Mouse (Mus musculus) megakaryocyte, adult 5-6 weeks (primary cell): ENCODE results near the gene Btbd17. TPM values are rescaled to one million over a fixed set of nuclear protein-coding genes. Genes with fewer than 3 reads are reported as not detected.
A peak's percentile ranks its signal among the peaks of the same experiment; 100 is the strongest.

Experiments
- ATAC-seq: 2 replicates; pipeline ENCODE4 v1.8.0; 2016; ENCODE audit warnings: mild to moderate bottlenecking, inconsistent platforms; ENCODE audit not compliant: poor library complexity, severe bottlenecking
- total RNA-seq, 2 experiments: library from RNA; stranded (forward) in 1 of 2; stranded (reverse) in 1 of 2; fragments of 153-499, 151-499 nt in 1 of 2; fragments of 221-1000, 200-1000 nt in 1 of 2; gene quantifications; 2 replicates each; pipeline versions ENCODE4 v1.2.3 to v1.2.4; 2015 to 2017

Btbd17 gene
- total RNA-seq, 2 experiments from 2014 or later, result not detected

- no peak for ATAC-seq
Measured at GRCm38 (mm10) chr11:114771896-114772295, 23.8 kb downstream of the Btbd17 start.

- ATAC-seq, result no peak
Measured at GRCm38 (mm10) chr11:114769911-114770310, 25.8 kb downstream of the Btbd17 start.

GRCm38 (mm10) chr11:114764820-114765818, 30.6 kb downstream of the Btbd17 start, which contains the start of gene Kif19a:
Gene Kif19a (plus strand): TSS chr11:114765388.
- ATAC-seq, result peak; percentile 99

- peak; percentile 66; the same call in 1 of the 2 replicates for ATAC-seq
Measured at GRCm38 (mm10) chr11:114747564-114748138, 48.1 kb downstream of the Btbd17 start.

- peak; percentile 97 for ATAC-seq
Measured at GRCm38 (mm10) chr11:114745134-114745533, 50.6 kb downstream of the Btbd17 start.

- no peak for ATAC-seq
Measured at GRCm38 (mm10) chr11:114741451-114741850, 54.3 kb downstream of the Btbd17 start.

Other genes with a start within 250 kb of the Btbd17 start
- gene Rpl38, start 127.4 kb downstream of the Btbd17 start, total RNA-seq (2015), result 716 and 867 TPM in 2 replicates
- gene Rpl38, start 127.4 kb downstream of the Btbd17 start, total RNA-seq (2017), result 2,870 and 3,242 TPM in 2 replicates
- 0.27 and 0.40 TPM in 2 replicates for gene Ttyh2, start 120.5 kb downstream of the Btbd17 start, total RNA-seq (2015)
- 0.73 and 0.88 TPM in 2 replicates for gene Ttyh2, start 120.5 kb downstream of the Btbd17 start, total RNA-seq (2017)
- gene Dnaic2, start 68.5 kb downstream of the Btbd17 start, total RNA-seq (2015), result not detected in 2 replicates
- not detected in 2 replicates for gene Dnaic2, start 68.5 kb downstream of the Btbd17 start, total RNA-seq (2017)
- 0.16 and 0.27 TPM in 2 replicates for gene Kif19a, start 30.6 kb downstream of the Btbd17 start, total RNA-seq (2015)
- 0.11 and 0.69 TPM in 2 replicates for gene Kif19a, start 30.6 kb downstream of the Btbd17 start, total RNA-seq (2017)
- gene Gpr142, start 3.0 kb upstream of the Btbd17 start, total RNA-seq (2015), result not detected in 2 replicates
- gene Gpr142, start 3.0 kb upstream of the Btbd17 start, total RNA-seq (2017), result not detected in 2 replicates
- 0.04 and 0.32 TPM in 2 replicates for gene Gprc5c, start 55.2 kb upstream of the Btbd17 start, total RNA-seq (2015)
- 0.37 and 0.89 TPM in 2 replicates for gene Gprc5c, start 55.2 kb upstream of the Btbd17 start, total RNA-seq (2017)
- gene Cd300a, start 94.1 kb upstream of the Btbd17 start, total RNA-seq (2015), result 38.1 and 38.5 TPM in 2 replicates
- gene Cd300a, start 94.1 kb upstream of the Btbd17 start, total RNA-seq (2017), result 71.1 and 83.8 TPM in 2 replicates
- 107 TPM in 2 replicates for gene Cd300lb, start 138.4 kb upstream of the Btbd17 start, total RNA-seq (2015)
- 82.9 and 97.3 TPM in 2 replicates for gene Cd300lb, start 138.4 kb upstream of the Btbd17 start, total RNA-seq (2017)
- gene Cd300c, start 173.2 kb upstream of the Btbd17 start, total RNA-seq (2015), result 8.6 and 13.3 TPM in 2 replicates
- 1.3 and 3.1 TPM in 2 replicates for gene Cd300c, start 173.2 kb upstream of the Btbd17 start, total RNA-seq (2017)
- 28.7 and 33.7 TPM in 2 replicates for gene Cd300ld, start 194.0 kb upstream of the Btbd17 start, total RNA-seq (2015)
- 28.9 and 30.5 TPM in 2 replicates for gene Cd300ld, start 194.0 kb upstream of the Btbd17 start, total RNA-seq (2017)
- gene Cd300c2, start 205.9 kb upstream of the Btbd17 start, total RNA-seq (2015), result 30.8 and 36.3 TPM in 2 replicates
- 23.7 and 26.5 TPM in 2 replicates for gene Cd300c2, start 205.9 kb upstream of the Btbd17 start, total RNA-seq (2017)
- not detected in 2 replicates for gene Cd300ld2, start 220.2 kb upstream of the Btbd17 start, total RNA-seq (2015)
- gene Cd300ld2, start 220.2 kb upstream of the Btbd17 start, total RNA-seq (2017), result not detected in 2 replicates
- 2.2 TPM in 1 of 2 replicates, not detected in the other for gene Cd300ld4, start 231.1 kb upstream of the Btbd17 start, total RNA-seq (2015)
- not detected in 2 replicates for gene Cd300ld4, start 231.1 kb upstream of the Btbd17 start, total RNA-seq (2017)
- 1.1 TPM in 1 of 2 replicates, not detected in the other for gene Cd300ld5, start 241.8 kb upstream of the Btbd17 start, total RNA-seq (2015)
- gene Cd300ld5, start 241.8 kb upstream of the Btbd17 start, total RNA-seq (2017), result not detected in 2 replicates